Mouse (Mus musculus): ENCODE data around the gene Khdrbs2. TPM values are rescaled to one million over a fixed set of nuclear protein-coding genes. Genes with fewer than 3 reads are reported as not detected.
"Not testable (repeated sequence)": the region's sequence is repeated elsewhere in the genome, so short reads cannot be mapped to it uniquely, and the experiment has no call there.

Khdrbs2 gene
- polyA plus RNA-seq, 1 experiment = 8.2 TPM

DNA sequence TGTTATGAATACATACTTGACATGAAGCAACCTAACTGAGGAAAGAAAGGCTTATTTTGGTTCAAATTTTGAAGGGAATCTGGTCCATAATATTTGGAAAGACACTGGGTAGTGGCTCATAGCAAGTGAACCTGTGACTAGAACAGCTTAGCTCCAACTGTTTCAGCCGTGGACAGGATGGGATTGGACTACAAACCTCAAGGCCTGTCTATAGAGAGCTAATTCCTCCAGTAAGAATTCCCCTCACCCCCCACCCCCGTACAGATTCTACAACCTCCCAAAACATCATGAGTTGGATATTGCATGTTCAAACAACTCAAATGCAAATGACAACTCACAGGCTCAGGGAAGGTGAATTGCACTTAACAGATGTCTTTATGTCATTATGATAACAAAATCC lies 298.5 kb downstream of the Khdrbs2 start:
- H3K4me3 ChIP-seq (replicated peaks; ENCODE audit: insufficient read depth, low read depth, low read length) = no peak overlapping the region
- H3K27ac ChIP-seq (ENCODE audit: insufficient read depth, low read length) = no peak overlapping the region
- no peak for TF ChIP-seq CTCF (IDR thresholded peaks at IDR 0.05; ENCODE audit: borderline replicate concordance, insufficient read depth, low read depth, low read length)
- no peak for TF ChIP-seq POLR2A (IDR thresholded peaks at IDR 0.05; ENCODE audit: borderline replicate concordance, insufficient read depth, low read length)
- no peaks in the 10 kb centered on the region for H3K27me3 ChIP-seq (ENCODE audit: control insufficient read depth, insufficient read depth, low read length)
- DNase-seq = no peak
- 77% methylated on average over 2 of the region's 2 CpGs for WGBS
- no peaks in the 10 kb centered on the region for H3K4me1 ChIP-seq (ENCODE audit: control insufficient read depth, insufficient read depth, low read length)

DNA sequence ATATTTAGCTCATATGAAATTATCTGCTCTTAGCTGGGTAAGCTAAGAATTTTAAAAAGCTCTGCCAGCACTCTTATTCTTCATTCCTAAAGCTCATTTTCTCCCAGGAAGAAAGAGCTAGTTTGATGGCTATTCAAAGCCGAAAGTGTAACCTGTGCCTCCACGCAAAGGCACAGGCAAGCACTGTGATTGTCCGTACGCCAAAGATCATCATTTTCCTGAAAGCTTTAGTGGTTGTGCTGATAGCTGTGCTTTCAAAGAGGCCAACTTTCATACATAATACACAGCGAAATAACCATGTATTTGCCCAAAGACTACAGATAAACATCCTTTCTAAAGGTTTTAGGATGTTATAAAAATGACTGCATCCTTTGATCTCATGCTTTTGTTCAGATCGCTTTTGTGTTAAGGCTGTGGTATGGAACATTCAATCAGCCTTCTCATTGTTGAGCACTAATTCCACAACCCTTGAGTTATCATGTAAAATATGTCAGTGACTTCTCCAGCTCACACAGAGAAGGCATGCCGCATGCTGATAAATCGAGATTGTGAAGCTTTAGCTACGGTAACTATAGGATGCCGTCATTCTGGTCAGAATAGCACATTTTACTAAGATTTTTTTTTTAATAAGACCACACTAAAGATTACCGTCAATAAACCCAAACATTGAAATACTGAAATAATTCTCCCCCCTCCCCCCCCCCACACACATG lies 299.1 kb downstream of the Khdrbs2 start:
- no peak for TF ChIP-seq POLR2A (IDR thresholded peaks at IDR 0.05; ENCODE audit: borderline replicate concordance, insufficient read depth, low read length)
- TF ChIP-seq CTCF (IDR thresholded peaks at IDR 0.05; ENCODE audit: borderline replicate concordance, insufficient read depth, low read depth, low read length) = no peak
- no peak for DNase-seq
- H3K27ac ChIP-seq (ENCODE audit: insufficient read depth, low read length) = no peak overlapping the region
- no peaks in the 10 kb centered on the region for H3K4me1 ChIP-seq (ENCODE audit: control insufficient read depth, insufficient read depth, low read length)
- WGBS = 74% methylated on average over 11 of the region's 11 CpGs
- no peaks in the 10 kb centered on the region for H3K27me3 ChIP-seq (ENCODE audit: control insufficient read depth, insufficient read depth, low read length)
- no peak overlapping the region for H3K4me3 ChIP-seq (replicated peaks; ENCODE audit: insufficient read depth, low read depth, low read length)

DNA sequence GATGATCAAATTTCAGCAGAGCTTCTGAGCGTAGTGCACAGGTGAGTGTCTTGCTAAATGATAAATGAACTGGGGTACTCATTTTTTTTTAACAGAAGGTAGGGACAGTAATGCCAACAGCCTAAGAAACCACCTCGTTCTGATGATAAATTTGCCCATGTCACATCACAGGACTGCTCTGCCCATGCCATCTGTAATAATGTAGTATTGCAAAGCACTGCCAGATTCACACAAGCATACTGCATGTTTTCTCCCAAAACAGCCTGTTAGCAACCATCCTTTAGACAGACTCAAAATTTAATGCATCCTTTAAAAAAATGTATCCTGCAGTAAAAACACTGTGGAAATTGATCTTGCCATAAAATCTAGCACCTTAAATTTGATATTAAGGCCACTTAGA lies 315.4 kb downstream of the Khdrbs2 start:
- Histone ChIP-seq H3K27ac (ENCODE audit: insufficient read depth, low read length) (no peak overlapping the region), H3K4me1 (ENCODE audit: control insufficient read depth, insufficient read depth, low read length) (no peaks in the 10 kb centered on the region), H3K4me3 (replicated peaks; ENCODE audit: insufficient read depth, low read depth, low read length) (no peak overlapping the region), H3K27me3 (ENCODE audit: control insufficient read depth, insufficient read depth, low read length) (no peaks in the 10 kb centered on the region)
- TF ChIP-seq CTCF (IDR thresholded peaks at IDR 0.05; ENCODE audit: borderline replicate concordance, insufficient read depth, low read depth, low read length) (no peak), POLR2A (IDR thresholded peaks at IDR 0.05; ENCODE audit: borderline replicate concordance, insufficient read depth, low read length) (no peak)
- no peak for DNase-seq
- 65% methylated on average over 2 of the region's 2 CpGs for WGBS

DNA sequence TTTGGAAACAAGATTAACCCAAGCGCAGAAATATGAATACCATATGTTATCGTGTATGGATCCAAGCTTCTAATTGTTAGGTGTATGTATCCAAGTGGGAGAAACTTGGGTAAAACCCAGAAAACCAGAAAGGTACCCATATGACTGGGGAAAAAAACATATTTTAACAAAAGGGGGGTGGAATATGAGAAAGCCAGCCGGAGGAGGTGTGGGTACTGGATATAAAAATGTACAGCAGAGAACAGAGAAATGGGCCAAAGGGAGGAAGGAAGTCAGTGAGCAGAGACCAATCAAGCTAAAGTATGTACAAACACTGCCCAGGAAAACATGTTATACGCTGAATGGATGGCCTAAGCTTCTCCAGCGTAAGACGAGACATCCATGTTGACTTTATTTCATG lies 330.9 kb downstream of the Khdrbs2 start:
- WGBS = 82% methylated on average over 6 of the region's 6 CpGs
- H3K4me3 ChIP-seq (replicated peaks; ENCODE audit: insufficient read depth, low read depth, low read length) = no peak overlapping the region
- no peak overlapping the region for H3K27ac ChIP-seq (ENCODE audit: insufficient read depth, low read length)
- TF ChIP-seq CTCF (IDR thresholded peaks at IDR 0.05; ENCODE audit: borderline replicate concordance, insufficient read depth, low read depth, low read length) = no peak
- no peak for TF ChIP-seq POLR2A (IDR thresholded peaks at IDR 0.05; ENCODE audit: borderline replicate concordance, insufficient read depth, low read length)
- no peaks in the 10 kb centered on the region for H3K4me1 ChIP-seq (ENCODE audit: control insufficient read depth, insufficient read depth, low read length)
- DNase-seq = no peak
- H3K27me3 ChIP-seq (ENCODE audit: control insufficient read depth, insufficient read depth, low read length) = no peaks in the 10 kb centered on the region

DNA sequence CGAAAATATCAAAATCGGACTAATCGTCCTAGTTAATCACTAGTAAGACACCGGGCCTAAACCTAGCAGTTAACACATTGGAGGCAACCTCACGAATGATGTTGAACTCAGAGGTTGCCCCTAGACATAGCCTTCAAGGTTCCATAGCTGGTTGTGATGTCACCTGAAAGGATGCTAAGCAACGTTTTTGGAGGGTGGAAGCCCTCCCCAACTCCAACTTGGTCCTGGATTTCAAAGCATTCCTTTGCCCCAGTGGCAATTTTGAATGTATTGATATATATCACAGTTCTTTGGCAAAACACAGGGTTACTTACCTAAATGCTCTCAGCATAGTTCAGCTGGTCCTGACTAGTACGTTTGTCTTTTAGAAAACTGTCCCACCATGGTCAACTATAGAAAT lies 374.7 kb downstream of the Khdrbs2 start, which contains the start of gene Gm5415:
Gene Gm5415 (minus strand): TSS at position 101 of the 400 bp plus-strand sequence.
- not testable (repeated sequence) for H3K27me3 ChIP-seq (ENCODE audit: control insufficient read depth, insufficient read depth, low read length); DNase-seq; H3K27ac ChIP-seq (ENCODE audit: insufficient read depth, low read length); H3K4me1 ChIP-seq (ENCODE audit: control insufficient read depth, insufficient read depth, low read length); H3K4me3 ChIP-seq (replicated peaks; ENCODE audit: insufficient read depth, low read depth, low read length)
- 75% methylated on average over 2 of the region's 7 CpGs for WGBS

DNA sequence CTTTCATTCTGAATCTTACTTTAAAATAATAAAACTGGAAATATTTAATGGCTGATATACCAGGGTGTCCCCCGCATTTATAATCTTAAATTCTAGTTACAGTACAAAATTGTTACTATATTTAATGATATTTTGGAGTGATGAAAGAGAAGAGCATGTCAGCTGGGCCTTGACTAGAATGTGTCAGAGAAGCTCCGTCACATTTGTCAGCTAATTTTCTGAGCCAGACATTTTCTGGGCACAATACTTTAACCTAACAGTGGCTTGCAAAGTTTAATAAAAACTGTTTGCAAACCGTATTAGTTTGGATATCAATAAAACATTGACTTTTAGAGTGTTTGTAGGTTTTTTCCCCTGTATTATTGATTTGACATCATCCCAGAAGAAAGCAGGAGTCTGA lies 380.9 kb downstream of the Khdrbs2 start:
- Histone ChIP-seq H3K27ac (ENCODE audit: insufficient read depth, low read length) (no peak overlapping the region), H3K4me3 (replicated peaks; ENCODE audit: insufficient read depth, low read depth, low read length) (no peak overlapping the region), H3K4me1 (ENCODE audit: control insufficient read depth, insufficient read depth, low read length) (no peaks in the 10 kb centered on the region), H3K27me3 (ENCODE audit: control insufficient read depth, insufficient read depth, low read length) (no peaks in the 10 kb centered on the region)
- WGBS = 77% methylated on average over 3 of the region's 3 CpGs
- DNase-seq = no peak
- TF ChIP-seq POLR2A (IDR thresholded peaks at IDR 0.05; ENCODE audit: borderline replicate concordance, insufficient read depth, low read length) (no peak), CTCF (IDR thresholded peaks at IDR 0.05; ENCODE audit: borderline replicate concordance, insufficient read depth, low read depth, low read length) (no peak)

DNA sequence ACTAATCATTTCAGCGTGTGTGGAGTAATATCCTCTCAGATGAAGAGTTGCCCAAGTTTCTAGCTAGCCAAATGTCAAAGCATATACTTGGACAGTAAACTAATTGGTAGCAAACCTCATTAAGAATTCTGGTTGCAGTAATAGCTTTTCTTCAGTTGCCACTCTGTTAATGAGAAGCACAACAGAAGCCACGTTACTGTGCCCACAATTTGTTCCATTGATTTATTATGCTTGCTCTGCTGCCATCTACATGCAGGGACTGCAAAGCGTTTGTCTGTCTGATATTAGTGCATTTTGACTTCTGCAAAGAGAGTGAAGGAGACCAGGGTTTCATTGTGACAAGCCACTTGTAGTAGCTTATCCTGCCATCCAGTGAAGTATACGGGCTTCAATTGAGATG lies 381.4 kb downstream of the Khdrbs2 start:
- TF ChIP-seq POLR2A (IDR thresholded peaks at IDR 0.05; ENCODE audit: borderline replicate concordance, insufficient read depth, low read length) (no peak), CTCF (IDR thresholded peaks at IDR 0.05; ENCODE audit: borderline replicate concordance, insufficient read depth, low read depth, low read length) (no peak)
- DNase-seq = peak in 1 of 2 experiments; percentile 14
- H3K4me1 ChIP-seq (ENCODE audit: control insufficient read depth, insufficient read depth, low read length) = no peaks in the 10 kb centered on the region
- no peak overlapping the region for H3K4me3 ChIP-seq (replicated peaks; ENCODE audit: insufficient read depth, low read depth, low read length)
- no peak overlapping the region for H3K27ac ChIP-seq (ENCODE audit: insufficient read depth, low read length)
- H3K27me3 ChIP-seq (ENCODE audit: control insufficient read depth, insufficient read depth, low read length) = no peaks in the 10 kb centered on the region
- 22% methylated on average over 4 of the region's 4 CpGs for WGBS

DNA sequence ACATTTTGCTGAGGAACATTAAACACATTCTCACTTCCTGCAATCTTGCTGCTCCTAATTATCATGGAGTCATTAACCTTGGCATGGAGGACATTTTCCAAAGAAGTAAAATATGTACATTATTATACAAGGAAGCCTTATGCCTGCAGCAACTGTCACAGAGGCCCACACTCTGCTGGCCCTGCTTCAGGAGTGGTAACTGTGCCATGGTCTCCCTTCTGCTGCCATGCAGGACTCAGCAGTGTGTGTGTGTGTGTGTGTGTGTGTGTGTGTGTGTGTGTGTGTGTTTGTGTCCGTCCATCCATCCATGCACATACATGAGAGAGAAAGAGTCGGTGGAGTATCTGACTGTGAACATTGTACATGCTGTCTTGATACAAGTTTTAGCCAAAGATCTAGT lies 396.4 kb downstream of the Khdrbs2 start:
- Histone ChIP-seq H3K4me1 (ENCODE audit: control insufficient read depth, insufficient read depth, low read length) (no peaks in the 10 kb centered on the region; the same call in 1 of the 2 replicates), H3K4me3 (replicated peaks; ENCODE audit: insufficient read depth, low read depth, low read length) (no peak overlapping the region), H3K27me3 (ENCODE audit: control insufficient read depth, insufficient read depth, low read length) (no peaks in the 10 kb centered on the region), H3K27ac (ENCODE audit: insufficient read depth, low read length) (no peak overlapping the region)
- WGBS = 48% methylated on average over 2 of the region's 2 CpGs
- no peak for DNase-seq
- TF ChIP-seq CTCF (IDR thresholded peaks at IDR 0.05; ENCODE audit: borderline replicate concordance, insufficient read depth, low read depth, low read length) = no peak
- TF ChIP-seq POLR2A (IDR thresholded peaks at IDR 0.05; ENCODE audit: borderline replicate concordance, insufficient read depth, low read length) = no peak
